Mouse (Mus musculus): Measurements from ENCODE around the gene Mea1. TPM values are rescaled to one million over a fixed set of nuclear protein-coding genes. Genes with fewer than 3 reads are reported as not detected.

The Mea1 gene
- polyA plus RNA-seq, 1 experiment from 2014 or later = 116 TPM

DNA sequence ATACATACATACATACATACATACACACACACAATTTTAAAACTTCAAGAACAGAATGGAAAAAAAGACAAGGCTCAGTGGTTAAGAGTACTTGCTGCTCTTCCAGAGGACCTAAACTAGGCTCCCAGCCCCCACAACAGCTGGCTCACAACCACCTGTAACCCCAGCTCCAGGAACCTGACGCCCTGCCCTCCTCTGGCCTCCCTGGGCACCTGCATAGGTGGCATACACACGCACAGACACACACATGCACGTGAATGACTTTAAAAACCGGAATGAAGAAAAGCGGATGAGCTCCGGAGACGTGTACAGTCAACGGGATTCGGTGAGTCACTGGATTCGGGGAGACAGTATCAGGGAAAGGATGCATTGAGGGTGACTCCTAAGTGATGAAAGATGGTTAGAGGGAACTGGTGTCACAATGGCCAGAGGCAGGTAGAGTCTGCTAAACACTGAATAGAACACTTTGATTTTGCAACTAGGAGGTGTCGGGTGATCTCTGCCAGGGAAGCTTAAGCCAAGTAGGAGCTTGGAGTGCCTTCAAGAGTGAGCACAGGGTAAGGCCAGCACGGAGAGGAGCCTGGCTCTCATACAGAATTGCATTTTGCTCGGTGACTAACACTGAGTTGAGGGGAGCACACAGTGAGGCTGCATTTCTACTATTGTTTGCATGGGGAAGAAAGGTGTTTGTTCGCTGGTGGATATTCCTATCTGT is 27.9 kb downstream of the Mea1 start:
- H3K36me3 ChIP-seq = no peaks in the 10 kb centered on the region
- H3K27ac ChIP-seq (ENCODE audit: poor library complexity, severe bottlenecking) = no peak overlapping the region
- no peak overlapping the region for H3K4me3 ChIP-seq
- H3K9ac ChIP-seq = no peak overlapping the region
- no peak for ATAC-seq (ENCODE audit: insufficient number of reproducible peaks, low FRiP score)
- WGBS = 78% methylated on average over 14 of the region's 14 CpGs
- no peaks in the 10 kb centered on the region for H3K9me3 ChIP-seq (replicated peaks)
- peaks cover 36% of the 10 kb centered on the region for H3K4me1 ChIP-seq (replicated peaks)
- no peak overlapping the region for H3K4me2 ChIP-seq
- no peaks in the 10 kb centered on the region for H3K27me3 ChIP-seq (replicated peaks)

DNA sequence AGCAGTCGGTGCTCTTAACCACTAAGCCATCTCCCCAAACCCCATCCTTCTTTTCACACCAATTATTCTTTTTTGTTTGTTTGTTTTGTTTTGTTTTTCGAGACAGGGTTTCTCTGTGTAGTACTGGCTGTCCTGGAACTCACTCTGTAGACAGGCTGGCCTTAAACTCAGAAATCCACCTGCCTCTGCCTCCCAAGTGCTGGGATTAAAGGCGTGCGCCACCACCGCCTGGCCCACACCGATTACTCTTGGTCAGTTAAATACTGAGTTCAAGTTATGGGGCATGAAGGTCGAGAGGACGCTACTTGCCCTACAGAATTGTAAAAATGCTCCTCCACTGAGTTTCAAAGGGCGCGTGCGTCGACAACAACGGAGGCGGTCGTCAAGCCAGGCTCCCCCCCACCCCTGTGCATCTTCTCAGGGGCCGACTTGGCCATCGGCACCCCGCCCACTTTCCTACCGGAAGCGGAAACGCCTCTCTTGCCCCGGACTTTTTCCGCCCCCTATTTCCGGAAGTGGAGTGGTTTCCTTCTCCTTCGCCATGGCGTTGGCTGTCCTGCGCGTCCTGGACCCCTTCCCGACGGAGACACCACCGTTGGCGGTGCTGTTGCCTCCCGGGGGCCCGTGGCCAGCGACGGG is 32.5 kb downstream of the Mea1 start, which contains the start of gene Pex6:
TSS of gene Pex6 (plus strand) at position 505 of the 639 bp plus-strand sequence.
- H3K4me1 ChIP-seq (replicated peaks) = peaks cover 19% of the 10 kb centered on the region
- H3K4me3 ChIP-seq = peak within 1 kb of the TSS; percentile 97
- no peaks in the 10 kb centered on the region for H3K9me3 ChIP-seq (replicated peaks)
- H3K27me3 ChIP-seq (replicated peaks) = no peaks in the 10 kb centered on the region
- peak within 1 kb of the TSS; percentile 61 for H3K27ac ChIP-seq (ENCODE audit: poor library complexity, severe bottlenecking)
- peak within 1 kb of the TSS; percentile 96 for H3K4me2 ChIP-seq
- peak within 1 kb of the TSS; percentile 97 for H3K9ac ChIP-seq
- H3K36me3 ChIP-seq = peaks cover 27% of the 10 kb centered on the region
- peak; percentile 88 for ATAC-seq (ENCODE audit: insufficient number of reproducible peaks, low FRiP score)
- 7% methylated on average over 36 of the region's 36 CpGs for WGBS

DNA sequence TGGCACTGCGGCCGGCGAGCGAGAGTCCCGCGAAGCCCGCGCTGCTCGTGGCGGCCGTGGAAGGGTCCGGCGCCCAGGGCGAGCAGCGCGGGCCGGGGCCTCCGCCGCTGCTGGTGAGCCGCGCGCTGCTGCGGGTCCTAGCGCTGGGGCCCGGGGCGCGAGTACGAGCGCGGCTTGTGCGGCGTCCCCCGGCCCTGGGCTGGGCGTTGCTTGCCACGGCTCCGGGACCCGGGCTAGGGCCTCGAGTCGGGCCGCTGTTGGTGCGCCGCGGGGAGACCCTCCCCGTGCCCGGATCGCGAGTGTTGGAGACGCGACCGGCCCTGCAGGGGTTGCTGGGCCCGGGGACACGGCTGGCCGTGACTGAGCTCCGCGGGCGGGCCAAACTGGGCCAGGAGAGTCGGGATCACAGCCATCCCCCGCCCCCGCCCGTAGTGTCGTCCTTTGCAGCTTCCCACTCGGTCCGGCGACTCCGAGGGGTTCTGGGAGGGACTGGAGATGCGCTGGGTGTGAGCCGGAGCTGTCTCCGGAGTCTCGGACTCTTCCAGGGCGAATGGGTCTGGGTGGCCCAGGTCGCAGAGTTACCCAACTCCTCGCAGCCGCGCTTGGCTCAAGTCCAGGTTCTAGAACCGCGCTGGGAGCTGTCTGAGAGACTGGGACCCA is 33.1 kb downstream of the Mea1 start:
- H3K4me2 ChIP-seq = peak overlapping the region; percentile 96
- peak; percentile 54 for ATAC-seq (ENCODE audit: insufficient number of reproducible peaks, low FRiP score)
- peaks cover 17% of the 10 kb centered on the region for H3K4me1 ChIP-seq (replicated peaks)
- peak overlapping the region; percentile 97 for H3K4me3 ChIP-seq
- H3K27me3 ChIP-seq (replicated peaks) = no peaks in the 10 kb centered on the region
- no peaks in the 10 kb centered on the region for H3K9me3 ChIP-seq (replicated peaks)
- under 1% methylated on average over 76 of the region's 76 CpGs for WGBS
- H3K9ac ChIP-seq = peak overlapping the region; percentile 97
- peaks cover 33% of the 10 kb centered on the region for H3K36me3 ChIP-seq
- H3K27ac ChIP-seq (ENCODE audit: poor library complexity, severe bottlenecking) = peak overlapping the region; percentile 61

DNA sequence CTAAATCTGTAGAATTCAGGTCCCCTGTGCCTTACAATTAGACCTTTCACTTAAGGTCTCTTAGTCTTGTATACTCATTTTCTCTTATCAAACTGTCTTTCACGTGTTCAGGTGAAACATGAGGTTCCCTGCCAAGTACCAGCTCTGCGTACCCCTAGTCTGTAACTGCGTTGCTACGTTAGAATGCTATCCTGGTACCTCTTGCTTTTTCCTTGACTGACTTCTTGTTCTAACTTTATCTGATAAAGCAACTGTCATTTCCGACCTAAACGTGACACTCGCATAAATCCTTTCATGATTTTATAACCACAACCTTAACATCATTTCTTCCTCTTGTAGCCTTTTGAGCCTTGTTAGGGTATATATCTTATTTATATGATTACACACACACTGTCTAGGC is 33.8 kb downstream of the Mea1 start:
- H3K9me3 ChIP-seq (replicated peaks) = no peaks in the 10 kb centered on the region
- no peaks in the 10 kb centered on the region for H3K27me3 ChIP-seq (replicated peaks)
- ATAC-seq (ENCODE audit: insufficient number of reproducible peaks, low FRiP score) = no peak
- H3K4me3 ChIP-seq = peak overlapping the region; percentile 97
- WGBS = 52% methylated on average over 7 of the region's 7 CpGs
- H3K36me3 ChIP-seq = peaks cover 38% of the 10 kb centered on the region
- no peak overlapping the region for H3K27ac ChIP-seq (ENCODE audit: poor library complexity, severe bottlenecking)
- peak overlapping the region; percentile 97 for H3K9ac ChIP-seq
- H3K4me1 ChIP-seq (replicated peaks) = peaks cover 17% of the 10 kb centered on the region
- H3K4me2 ChIP-seq = peak overlapping the region; percentile 96

DNA sequence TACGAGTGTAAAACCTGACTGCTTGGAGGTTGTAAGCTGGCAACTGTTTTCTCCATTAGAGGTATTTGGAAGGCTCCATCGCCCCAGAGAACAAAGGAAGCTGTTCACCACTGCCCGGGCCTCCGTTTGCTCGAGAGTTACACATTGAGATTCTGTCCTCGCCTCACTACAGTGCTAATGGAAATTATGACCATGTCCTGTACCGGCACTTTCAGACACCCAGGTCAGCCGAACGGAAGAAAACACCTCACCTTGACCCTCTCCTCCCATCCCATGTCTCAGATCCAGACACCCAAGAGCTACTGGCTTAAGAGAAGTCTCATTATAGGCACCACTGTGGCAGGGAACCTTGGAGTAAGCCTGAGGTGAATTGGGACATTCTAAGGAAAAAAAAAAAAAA is 35.3 kb downstream of the Mea1 start:
- Histone ChIP-seq H3K4me2 (no peak overlapping the region), H3K36me3 (peaks cover 43% of the 10 kb centered on the region), H3K4me3 (no peak overlapping the region), H3K27me3 (replicated peaks) (no peaks in the 10 kb centered on the region), H3K4me1 (replicated peaks) (peaks cover 17% of the 10 kb centered on the region), H3K27ac (ENCODE audit: poor library complexity, severe bottlenecking) (no peak overlapping the region), H3K9ac (no peak overlapping the region), H3K9me3 (replicated peaks) (no peaks in the 10 kb centered on the region)
- ATAC-seq (ENCODE audit: insufficient number of reproducible peaks, low FRiP score) = no peak
- WGBS = 90% methylated on average over 9 of the region's 9 CpGs

DNA sequence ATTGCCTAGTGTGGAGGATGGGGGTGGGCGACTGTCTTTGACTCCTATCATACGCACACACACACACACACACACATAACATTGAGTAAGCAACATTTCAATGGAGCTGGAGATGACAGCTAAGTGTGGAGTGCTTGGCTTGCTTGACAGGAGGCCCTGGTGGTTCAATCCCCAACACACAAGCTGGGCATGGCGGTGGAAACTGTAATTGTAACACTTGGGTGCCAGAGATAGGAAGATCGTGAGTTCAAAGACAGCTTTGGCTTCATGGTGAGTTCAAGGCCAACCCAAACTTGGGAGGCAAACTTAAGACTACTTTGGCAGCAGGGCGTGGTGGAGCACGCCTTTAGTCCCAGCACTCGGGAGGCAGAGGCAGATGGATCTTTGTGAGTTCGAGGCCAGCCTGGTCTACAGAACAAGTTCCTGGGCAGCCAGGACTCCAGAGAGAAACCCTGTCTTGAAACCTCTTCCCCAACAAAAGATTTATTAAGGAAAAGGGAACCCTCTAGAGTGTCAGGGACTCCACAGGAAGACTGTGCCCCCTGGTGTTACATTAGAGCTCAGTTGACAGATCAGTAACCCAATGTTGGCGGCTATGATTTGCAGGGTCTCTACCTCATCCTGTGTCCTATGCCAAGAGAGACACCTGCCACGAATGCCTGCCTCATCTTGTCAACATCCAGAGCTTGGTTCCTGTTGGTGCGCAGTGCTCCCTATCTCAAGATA is 36.3 kb downstream of the Mea1 start:
- no peaks in the 10 kb centered on the region for H3K9me3 ChIP-seq (replicated peaks)
- no peak overlapping the region for H3K27ac ChIP-seq (ENCODE audit: poor library complexity, severe bottlenecking)
- 92% methylated on average over 11 of the region's 11 CpGs for WGBS
- no peak overlapping the region for H3K4me2 ChIP-seq
- H3K4me3 ChIP-seq = no peak overlapping the region
- H3K9ac ChIP-seq = no peak overlapping the region
- H3K4me1 ChIP-seq (replicated peaks) = peaks cover 17% of the 10 kb centered on the region
- ATAC-seq (ENCODE audit: insufficient number of reproducible peaks, low FRiP score) = no peak
- no peaks in the 10 kb centered on the region for H3K27me3 ChIP-seq (replicated peaks)
- peaks cover 43% of the 10 kb centered on the region for H3K36me3 ChIP-seq

DNA sequence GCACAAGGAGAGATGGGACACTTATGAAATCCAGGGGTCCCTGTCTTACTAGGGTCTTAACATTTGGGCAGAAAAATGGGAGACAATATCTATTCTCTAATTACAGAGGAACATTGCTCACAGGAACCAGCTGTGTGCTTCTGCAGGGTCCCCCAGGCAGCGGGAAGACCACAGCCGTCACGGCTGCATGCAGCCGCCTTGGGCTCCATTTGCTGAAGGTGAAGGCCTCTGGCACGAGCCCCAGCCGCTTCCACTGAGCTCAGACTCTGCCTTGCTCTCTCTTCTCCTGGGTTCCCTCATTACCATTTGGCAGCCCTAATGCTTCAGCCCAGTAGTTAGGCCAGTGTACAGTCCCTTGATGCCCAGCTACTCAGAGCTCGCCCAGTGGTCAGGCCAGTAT is 42.5 kb downstream of the Mea1 start:
- WGBS = 84% methylated on average over 7 of the region's 7 CpGs
- no peak overlapping the region for H3K27ac ChIP-seq (ENCODE audit: poor library complexity, severe bottlenecking)
- ATAC-seq (ENCODE audit: insufficient number of reproducible peaks, low FRiP score) = no peak
- no peak overlapping the region for H3K4me3 ChIP-seq
- H3K4me1 ChIP-seq (replicated peaks) = peaks cover 8% of the 10 kb centered on the region
- H3K9me3 ChIP-seq (replicated peaks) = no peaks in the 10 kb centered on the region
- peaks cover 62% of the 10 kb centered on the region for H3K36me3 ChIP-seq
- no peak overlapping the region for H3K9ac ChIP-seq
- H3K4me2 ChIP-seq = no peak overlapping the region
- no peaks in the 10 kb centered on the region for H3K27me3 ChIP-seq (replicated peaks)

DNA sequence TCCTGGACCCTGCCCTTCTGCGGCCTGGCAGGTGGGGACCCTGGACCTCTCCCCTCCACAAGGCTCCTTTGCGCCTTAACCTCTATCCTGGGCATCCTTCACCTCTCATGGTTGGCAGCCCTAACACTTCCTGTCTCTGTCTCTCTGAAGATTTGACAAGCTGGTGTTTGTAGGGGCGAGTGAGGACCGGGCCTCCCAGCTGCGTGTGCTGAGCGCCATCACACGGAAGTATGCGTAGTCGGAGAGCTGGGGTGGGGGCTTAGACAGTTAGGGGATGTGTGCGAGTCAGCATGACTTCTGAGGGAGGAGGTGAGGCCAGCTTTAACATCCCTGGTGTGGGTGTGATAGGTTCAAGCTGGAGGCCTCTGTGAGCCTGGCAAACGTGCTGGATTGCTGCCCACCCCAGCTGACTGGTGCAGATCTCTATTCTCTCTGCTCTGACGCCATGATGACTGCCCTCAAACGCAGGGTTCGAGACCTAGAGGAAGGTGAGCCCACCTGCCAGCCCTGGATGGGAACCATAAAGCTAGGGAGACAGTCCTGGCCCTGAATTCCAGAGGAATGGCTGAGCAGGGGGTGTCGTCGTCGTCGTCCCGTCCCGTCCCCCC is 46.0 kb downstream of the Mea1 start:
- Histone ChIP-seq H3K4me2 (0 out of 2 replicates have a peak overlapping the region, but pooled peaks have one; percentile 14), H3K9ac (no peak overlapping the region), H3K4me1 (replicated peaks) (peaks cover 27% of the 10 kb centered on the region), H3K9me3 (replicated peaks) (no peaks in the 10 kb centered on the region), H3K27ac (ENCODE audit: poor library complexity, severe bottlenecking) (no peak overlapping the region), H3K36me3 (peaks cover 46% of the 10 kb centered on the region), H3K27me3 (replicated peaks) (peaks cover 19% of the 10 kb centered on the region), H3K4me3 (no peak overlapping the region)
- no peak for ATAC-seq (ENCODE audit: insufficient number of reproducible peaks, low FRiP score)
- WGBS = 81% methylated on average over 19 of the region's 20 CpGs

DNA sequence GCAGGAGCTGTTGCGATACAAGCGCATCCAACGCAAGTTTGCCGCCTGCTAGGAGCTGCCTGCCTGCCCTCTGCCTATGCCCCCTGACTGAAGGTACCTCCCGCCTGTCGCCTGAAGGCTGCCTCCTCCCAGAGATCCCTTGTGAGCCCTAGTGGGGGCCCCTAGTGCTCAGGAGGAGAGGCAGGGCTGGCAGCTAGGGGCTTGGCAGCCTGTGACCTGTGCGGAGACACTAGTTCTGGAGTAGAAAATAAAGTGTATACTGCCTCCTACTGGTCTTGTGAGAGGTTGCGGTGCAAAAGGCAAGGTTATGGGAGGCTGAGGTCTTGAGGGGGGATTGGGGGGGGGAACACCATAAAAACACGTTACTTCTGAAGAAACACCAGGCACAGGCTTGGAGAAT is 46.7 kb downstream of the Mea1 start:
- no peak overlapping the region for H3K4me3 ChIP-seq
- H3K9me3 ChIP-seq (replicated peaks) = no peaks in the 10 kb centered on the region
- H3K36me3 ChIP-seq = peaks cover 45% of the 10 kb centered on the region
- H3K4me2 ChIP-seq = 0 out of 2 replicates have a peak overlapping the region, but pooled peaks have one; percentile 14
- peaks cover 26% of the 10 kb centered on the region for H3K27me3 ChIP-seq (replicated peaks)
- H3K4me1 ChIP-seq (replicated peaks) = peaks cover 27% of the 10 kb centered on the region
- no peak overlapping the region for H3K27ac ChIP-seq (ENCODE audit: poor library complexity, severe bottlenecking)
- WGBS = 49% methylated on average over 9 of the region's 9 CpGs
- peak overlapping the region; percentile 42; the same call in 1 of the 2 replicates for H3K9ac ChIP-seq
- no peak for ATAC-seq (ENCODE audit: insufficient number of reproducible peaks, low FRiP score)

DNA sequence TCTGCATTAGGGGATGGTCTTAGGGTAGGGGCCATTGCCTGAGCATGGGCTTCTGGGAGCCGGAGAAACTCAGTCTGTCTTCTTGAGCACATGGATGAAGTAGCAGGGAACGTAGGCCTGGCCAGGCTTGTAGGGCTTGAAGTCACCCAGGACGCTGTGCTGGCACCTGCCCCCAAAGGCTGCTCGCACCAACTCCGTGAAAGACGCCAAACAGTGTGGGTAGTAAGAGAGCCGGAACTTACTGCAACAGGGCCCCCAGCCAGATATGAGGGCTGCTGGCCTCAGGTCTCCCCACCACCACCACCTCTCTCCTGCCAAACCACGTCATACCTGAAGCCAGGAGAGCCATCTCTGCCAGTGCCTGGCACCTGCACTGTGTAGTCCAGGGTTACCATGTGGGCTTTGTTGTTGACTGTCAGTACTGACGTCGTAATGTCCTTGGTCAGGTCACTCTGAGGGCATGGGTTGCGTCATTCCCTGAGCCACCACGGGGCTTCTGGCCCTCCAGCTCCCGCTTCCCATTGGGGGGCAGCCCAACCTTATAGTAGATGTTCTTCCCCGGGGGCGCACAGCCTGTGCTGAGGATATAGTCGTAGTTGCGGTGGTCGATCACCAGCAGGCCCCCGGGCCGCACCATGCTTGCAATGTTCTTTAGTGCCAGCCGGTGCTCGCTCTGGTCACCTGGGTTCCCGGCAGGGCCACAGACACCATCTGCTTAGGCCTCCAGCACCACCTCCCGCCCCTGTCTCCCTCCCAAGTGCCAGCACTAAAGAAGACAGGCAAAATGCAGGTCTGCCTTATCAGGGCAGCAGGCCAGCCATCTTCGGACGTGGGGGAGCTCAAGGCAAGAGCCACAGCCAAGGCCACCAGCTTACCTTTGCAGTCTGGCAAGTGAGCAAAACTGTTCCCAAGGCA is 47.4 kb downstream of the Mea1 start:
- Histone ChIP-seq H3K4me2 (no peak overlapping the region), H3K9ac (no peak overlapping the region), H3K4me1 (replicated peaks) (peaks cover 27% of the 10 kb centered on the region), H3K36me3 (peaks cover 39% of the 10 kb centered on the region), H3K27ac (ENCODE audit: poor library complexity, severe bottlenecking) (no peak overlapping the region), H3K4me3 (no peak overlapping the region), H3K9me3 (replicated peaks) (no peaks in the 10 kb centered on the region), H3K27me3 (replicated peaks) (peaks cover 27% of the 10 kb centered on the region)
- no peak for ATAC-seq (ENCODE audit: insufficient number of reproducible peaks, low FRiP score)
- 84% methylated on average over 26 of the region's 26 CpGs for WGBS

Data from heart, embryonic 12.5 days (tissue).